Mouse (Mus musculus) erythroblast, embryonic 14.5 days (primary cell): ENCODE results near the gene Hist1h3f. TPM values are rescaled to one million over a fixed set of nuclear protein-coding genes. Genes with fewer than 3 reads are reported as not detected.
"Not testable (repeated sequence)": the region's sequence is repeated elsewhere in the genome, so short reads cannot be mapped to it uniquely, and the experiment has no call there.

Source experiments
- H3K27me3 ChIP-seq: 2 replicates; pipeline ENCODE4 v1.6.1; 2012; ENCODE audit warnings: inconsistent platforms; ENCODE audit not compliant: control insufficient read depth
- H3K36me3 ChIP-seq: 2 replicates; pipeline ENCODE4 v1.6.1; 2012; ENCODE audit warnings: mild to moderate bottlenecking, inconsistent platforms; ENCODE audit not compliant: control insufficient read depth
- H3K4me1 ChIP-seq: 2 replicates; pipeline ENCODE4 v1.6.1; 2012; ENCODE audit warnings: inconsistent platforms; ENCODE audit not compliant: control insufficient read depth
- H3K4me3 ChIP-seq: replicated peaks from 2 replicates; pipeline ENCODE3; 2012; ENCODE audit warnings: moderate library complexity, mild to moderate bottlenecking, inconsistent platforms
- H3K9me3 ChIP-seq: 2 replicates; pipeline ENCODE4 v1.6.1; 2012; ENCODE audit warnings: low read length, inconsistent platforms, mixed read lengths; ENCODE audit not compliant: control insufficient read depth
- GATA1 ChIP-seq: IDR thresholded peaks from 2 replicates; pipeline ENCODE4 v1.6.1; 2012; ENCODE audit warnings: low read length, inconsistent platforms, mixed read lengths
- TAL1 ChIP-seq: IDR thresholded peaks from 3 replicates; pipeline ENCODE4 v1.6.1; 2012; ENCODE audit warnings: low read length, inconsistent platforms, mixed read lengths
- polyA plus RNA-seq: library from polyadenylated mRNA; stranded (reverse); fragments of >175 nt; gene quantifications from 2 replicates; pipeline ENCODE4 v1.2.3, GENCODE M21; 2012

Hist1h3f gene
- polyA plus RNA-seq, 1 experiment: 3.3 TPM

DNA sequence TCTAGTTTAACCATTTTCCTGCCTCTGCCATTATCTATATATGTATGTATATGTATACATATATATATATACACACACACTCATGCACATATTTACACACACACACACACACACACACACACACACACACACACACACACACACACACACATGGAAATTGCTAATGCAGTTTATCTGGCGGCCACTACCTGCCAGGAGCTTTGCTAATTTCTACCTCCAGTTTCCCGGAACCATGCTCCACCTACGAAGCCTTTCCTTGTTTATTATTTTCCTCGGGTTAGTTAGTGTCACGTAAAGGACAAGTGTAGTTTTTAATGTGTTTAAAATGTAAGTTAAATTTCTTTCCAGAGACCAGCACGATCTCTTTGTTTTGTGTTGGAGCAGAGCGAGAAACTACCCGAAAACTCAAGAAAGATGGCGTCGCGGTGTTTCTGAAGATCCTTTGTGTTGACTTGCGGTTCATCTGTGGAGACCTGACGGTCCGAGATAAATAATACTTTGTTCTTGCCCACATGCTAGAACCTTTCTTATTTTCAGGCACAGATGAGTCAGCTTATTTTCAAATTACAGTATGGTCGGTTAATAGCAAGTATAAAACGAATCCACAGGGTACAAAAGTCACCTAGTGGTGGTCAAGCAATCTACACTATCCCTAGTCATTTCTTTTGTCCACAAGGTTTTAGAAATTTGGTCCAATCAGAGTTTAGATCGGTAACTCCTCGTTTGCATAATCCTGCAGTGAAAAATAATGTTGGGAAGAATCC, 19.0 kb downstream of the Hist1h3f start:
- H3K27me3 ChIP-seq: no peaks in the 10 kb centered on the region
- H3K9me3 ChIP-seq: no peaks in the 10 kb centered on the region
- H3K4me1 ChIP-seq: peaks cover 57% of the 10 kb centered on the region
- TF ChIP-seq TAL1: no peak
- peak overlapping the region; percentile 60 for H3K4me3 ChIP-seq
- H3K36me3 ChIP-seq: no peaks in the 10 kb centered on the region

DNA sequence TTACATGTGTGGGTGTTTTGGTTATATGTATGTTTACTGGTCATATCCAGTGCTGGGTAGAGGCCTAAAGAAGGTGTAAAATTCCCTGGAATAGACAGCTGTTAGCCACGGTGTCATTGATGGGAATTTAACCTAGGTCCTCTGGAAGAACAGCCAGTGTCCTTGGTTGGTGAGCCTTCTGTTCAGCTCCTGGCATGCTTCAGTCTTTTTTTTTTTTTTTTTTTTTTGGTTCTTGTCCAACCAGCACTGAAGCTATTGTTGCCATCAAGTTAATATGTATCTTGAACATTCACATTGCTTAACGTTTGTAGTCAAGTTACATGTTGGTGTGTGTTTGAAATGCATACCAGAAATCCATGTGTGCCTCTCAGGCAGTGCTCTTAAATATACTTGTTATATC, 20.6 kb downstream of the Hist1h3f start:
- no peaks in the 10 kb centered on the region for H3K9me3 ChIP-seq
- peaks cover 55% of the 10 kb centered on the region for H3K4me1 ChIP-seq
- TF ChIP-seq GATA1 (no peak), TAL1 (no peak)

DNA sequence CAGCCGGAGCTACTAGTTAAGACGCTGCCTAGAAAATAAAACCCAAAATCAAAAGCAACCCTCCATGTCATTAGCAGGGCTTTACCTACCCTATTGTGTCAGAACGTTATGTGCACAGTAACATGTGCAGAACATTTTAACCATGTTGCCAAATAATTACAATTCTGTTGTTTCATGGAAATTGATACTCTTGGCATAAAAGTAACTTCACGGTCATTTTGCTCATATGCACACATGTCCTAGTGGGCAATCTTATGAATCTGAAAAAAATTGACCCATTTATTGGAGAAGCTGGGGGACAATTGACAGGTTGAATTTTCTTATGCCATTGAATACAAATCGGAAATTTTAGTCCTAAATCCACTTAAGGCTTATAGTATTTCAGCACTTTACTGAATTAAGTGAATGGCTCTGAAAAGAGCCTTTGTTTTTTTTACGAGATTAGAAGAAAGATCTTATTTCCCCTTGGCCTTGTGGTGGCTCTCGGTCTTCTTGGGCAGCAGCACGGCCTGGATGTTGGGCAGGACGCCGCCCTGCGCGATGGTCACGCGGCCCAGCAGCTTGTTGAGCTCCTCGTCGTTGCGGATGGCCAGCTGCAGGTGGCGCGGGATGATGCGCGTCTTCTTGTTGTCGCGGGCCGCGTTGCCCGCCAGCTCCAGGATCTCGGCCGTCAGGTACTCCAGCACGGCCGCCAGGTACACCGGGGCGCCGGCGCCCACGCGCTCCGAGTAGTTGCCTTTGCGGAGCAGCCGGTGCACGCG, 26.6 kb downstream of the Hist1h3f start:
- H3K27me3 ChIP-seq, H3K9me3 ChIP-seq, H3K36me3 ChIP-seq: not testable (repeated sequence)
- Histone ChIP-seq H3K4me1 (peaks cover 43% of the 10 kb centered on the region), H3K4me3 (peak overlapping the region; percentile 68)

More for the DNA sequence above, 20.6 kb downstream of the Hist1h3f start:
- Histone ChIP-seq H3K36me3 (no peaks in the 10 kb centered on the region), H3K4me3 (no peak overlapping the region), H3K27me3 (no peaks in the 10 kb centered on the region)

DNA sequence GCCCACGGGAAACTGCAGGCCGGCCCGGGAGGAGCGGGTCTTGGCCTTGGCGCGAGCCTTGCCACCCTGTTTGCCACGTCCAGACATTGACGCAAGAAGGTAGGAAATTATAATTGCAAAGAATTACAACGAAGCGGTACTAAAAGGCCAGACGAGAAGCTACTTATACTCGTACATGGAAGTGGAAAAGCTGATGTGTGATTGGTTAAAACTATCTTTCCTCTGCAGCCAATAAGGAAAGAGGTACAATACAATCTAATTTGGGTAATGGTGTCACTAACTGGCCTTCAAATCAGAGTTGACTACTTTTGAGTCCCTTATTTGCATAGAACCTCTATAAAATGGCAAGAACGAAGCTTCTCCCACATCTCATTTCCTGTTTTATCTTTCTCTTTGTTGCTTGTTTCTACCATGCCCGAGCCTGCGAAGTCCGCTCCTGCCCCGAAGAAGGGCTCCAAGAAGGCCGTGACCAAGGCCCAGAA, 27.2 kb downstream of the Hist1h3f start, which contains the start of the genes Hist1h2ae and Hist1h2bg:
Gene Hist1h2ae (minus strand): TSS at position 199 of the 482 bp plus-strand sequence.
Gene Hist1h2bg (plus strand): TSS at position 375 of the 482 bp plus-strand sequence.
- Histone ChIP-seq H3K36me3 (no peaks in the 10 kb centered on the region; the same call in 1 of the 2 replicates), H3K27me3 (no peaks in the 10 kb centered on the region), H3K4me1 (peaks cover 38% of the 10 kb centered on the region), H3K4me3 (peak within 1 kb of the TSS; percentile 72), H3K9me3 (no peaks in the 10 kb centered on the region)
- TF ChIP-seq GATA1 (no peak), TAL1 (no peak)

DNA sequence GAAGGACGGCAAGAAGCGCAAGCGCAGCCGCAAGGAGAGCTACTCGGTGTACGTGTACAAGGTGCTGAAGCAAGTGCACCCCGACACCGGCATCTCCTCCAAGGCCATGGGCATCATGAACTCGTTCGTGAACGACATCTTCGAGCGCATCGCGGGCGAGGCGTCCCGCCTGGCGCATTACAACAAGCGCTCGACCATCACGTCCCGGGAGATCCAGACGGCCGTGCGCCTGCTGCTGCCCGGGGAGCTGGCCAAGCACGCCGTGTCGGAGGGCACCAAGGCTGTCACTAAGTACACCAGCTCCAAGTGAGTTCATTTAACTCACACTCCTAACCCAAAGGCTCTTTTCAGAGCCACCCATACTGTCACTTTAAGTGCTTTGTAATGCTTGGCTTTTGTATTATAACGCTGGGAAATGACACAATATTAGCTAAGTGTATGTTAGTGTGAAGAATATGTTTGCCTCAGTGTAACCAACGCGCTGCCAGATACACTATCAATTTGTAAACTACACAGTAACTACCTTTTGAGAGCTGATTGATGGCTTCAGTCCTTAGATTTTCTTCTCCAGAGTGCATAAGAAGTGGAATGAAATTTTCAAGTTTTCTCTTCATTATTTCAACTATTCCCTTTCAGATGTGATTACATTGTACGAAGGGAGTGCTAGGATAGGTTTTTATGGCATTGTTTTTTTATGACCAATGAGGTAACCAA, 27.8 kb downstream of the Hist1h3f start:
- not testable (repeated sequence) for H3K27me3 ChIP-seq, H3K36me3 ChIP-seq, H3K9me3 ChIP-seq
- Histone ChIP-seq H3K4me3 (peak overlapping the region; percentile 72), H3K4me1 (peaks cover 39% of the 10 kb centered on the region)

DNA sequence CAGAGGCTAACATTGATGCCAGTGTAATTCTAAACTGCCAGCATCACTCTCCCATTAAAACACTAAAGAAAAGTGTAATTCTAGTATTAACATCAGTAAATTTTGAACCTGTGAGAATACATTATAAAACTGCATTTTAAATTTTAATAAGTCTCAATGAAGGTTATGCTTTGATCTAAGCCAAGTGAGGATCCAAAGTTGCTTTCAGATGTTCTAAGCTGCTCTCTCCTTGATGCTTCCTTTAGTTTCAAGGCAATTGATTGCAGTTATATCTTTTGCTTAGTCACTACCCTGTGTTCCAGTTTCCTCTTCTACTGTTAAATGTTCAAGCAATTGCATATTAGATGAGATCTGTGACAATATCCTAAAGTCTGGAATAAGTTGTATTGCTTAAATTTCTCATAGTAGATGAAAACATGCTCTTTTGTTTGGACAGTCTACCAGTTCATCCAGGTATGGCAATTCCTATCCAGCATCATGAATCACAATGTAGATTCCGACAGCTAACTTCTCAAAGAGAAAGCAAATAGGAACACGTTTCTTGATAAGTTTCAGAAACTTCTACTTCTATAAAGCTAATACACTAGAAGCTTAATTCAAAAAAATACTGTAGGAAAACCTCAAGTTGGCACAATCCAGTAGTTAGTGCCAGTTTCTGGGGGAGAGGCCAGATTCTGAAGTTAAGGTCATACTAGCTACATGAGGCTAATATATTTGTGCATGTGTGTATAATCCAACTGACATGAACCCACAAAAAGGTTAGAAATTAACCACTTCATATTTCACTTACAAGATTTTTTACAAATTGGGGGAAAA, 28.6 kb downstream of the Hist1h3f start:
- Histone ChIP-seq H3K4me1 (peaks cover 40% of the 10 kb centered on the region), H3K4me3 (peak overlapping the region; percentile 72), H3K27me3 (no peaks in the 10 kb centered on the region), H3K9me3 (no peaks in the 10 kb centered on the region), H3K36me3 (peaks cover 2% of the 10 kb centered on the region)
- TF ChIP-seq TAL1 (no peak), GATA1 (no peak)

DNA sequence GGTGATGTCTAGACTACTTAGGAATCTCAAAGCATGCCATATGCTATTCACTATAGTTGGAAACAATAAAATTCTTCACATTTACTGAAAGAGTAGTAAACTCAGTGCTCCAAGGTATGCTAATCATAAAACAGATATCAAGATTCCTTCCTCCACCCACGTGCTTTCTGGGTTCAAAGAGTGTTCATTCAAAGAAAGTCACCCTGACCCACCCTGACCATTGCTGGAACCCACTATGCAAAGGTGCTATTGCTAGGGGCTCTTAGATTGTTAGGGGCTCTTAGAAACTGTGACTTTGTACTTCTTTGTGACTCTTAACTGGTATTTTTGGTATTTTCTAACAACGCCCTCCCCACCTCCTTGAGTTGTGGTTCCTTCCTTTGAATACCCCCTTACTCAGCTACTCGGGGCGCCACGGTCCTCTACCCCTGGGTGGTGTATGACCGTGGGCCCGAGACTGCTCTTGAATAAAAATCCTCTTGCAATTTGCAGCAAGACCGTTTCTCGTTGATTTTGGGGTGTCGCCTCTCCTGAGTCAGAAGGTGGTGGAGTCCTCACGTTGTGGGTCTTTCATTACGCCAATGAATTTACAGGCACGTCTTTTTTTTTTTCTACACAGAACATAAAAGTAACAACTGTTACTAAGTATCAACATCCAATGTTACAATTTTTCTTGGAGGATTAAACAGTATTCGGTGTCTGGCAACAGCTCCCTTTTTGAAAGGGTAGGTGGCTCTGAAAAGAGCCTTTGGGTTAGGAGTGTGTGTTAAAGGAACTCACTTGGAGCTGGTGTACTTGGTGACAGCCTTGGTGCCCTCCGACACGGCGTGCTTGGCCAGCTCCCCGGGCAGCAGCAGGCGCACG, 29.4 kb downstream of the Hist1h3f start:
- H3K4me3 ChIP-seq: peak overlapping the region; percentile 72
- H3K9me3 ChIP-seq, H3K36me3 ChIP-seq, H3K27me3 ChIP-seq: not testable (repeated sequence)
- H3K4me1 ChIP-seq: peaks cover 39% of the 10 kb centered on the region

DNA sequence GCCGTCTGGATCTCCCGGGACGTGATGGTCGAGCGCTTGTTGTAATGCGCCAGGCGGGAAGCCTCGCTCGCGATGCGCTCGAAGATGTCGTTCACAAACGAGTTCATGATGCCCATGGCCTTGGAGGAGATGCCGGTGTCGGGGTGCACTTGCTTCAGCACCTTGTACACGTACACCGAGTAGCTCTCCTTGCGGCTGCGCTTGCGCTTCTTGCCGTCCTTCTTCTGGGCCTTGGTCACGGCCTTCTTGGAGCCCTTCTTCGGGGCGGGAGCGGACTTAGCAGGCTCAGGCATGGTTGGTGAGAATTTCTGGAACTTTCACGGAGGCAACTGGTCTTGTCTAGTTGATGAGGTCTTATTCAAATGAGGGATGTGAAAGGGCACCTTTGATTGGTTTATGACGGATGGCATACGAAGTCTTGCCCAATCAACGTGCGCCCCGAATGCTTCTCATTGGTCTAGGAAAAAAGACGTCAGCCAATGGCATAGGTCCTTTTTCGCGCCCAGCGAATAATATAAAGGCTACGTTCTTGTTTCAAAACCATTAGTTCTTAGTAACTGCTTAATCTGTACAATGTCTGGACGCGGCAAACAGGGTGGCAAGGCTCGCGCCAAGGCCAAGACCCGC, 30.2 kb downstream of the Hist1h3f start, which contains the start of the genes Hist1h2bf and Hist1h2ad:
Gene Hist1h2bf (minus strand): TSS at position 299 of the 627 bp plus-strand sequence.
Gene Hist1h2ad (plus strand): TSS at position 484 of the 627 bp plus-strand sequence.
- H3K36me3 ChIP-seq, H3K9me3 ChIP-seq, H3K27me3 ChIP-seq: not testable (repeated sequence)
- peak within 1 kb of the TSS; percentile 72 for H3K4me3 ChIP-seq
- H3K4me1 ChIP-seq: peaks cover 39% of the 10 kb centered on the region

DNA sequence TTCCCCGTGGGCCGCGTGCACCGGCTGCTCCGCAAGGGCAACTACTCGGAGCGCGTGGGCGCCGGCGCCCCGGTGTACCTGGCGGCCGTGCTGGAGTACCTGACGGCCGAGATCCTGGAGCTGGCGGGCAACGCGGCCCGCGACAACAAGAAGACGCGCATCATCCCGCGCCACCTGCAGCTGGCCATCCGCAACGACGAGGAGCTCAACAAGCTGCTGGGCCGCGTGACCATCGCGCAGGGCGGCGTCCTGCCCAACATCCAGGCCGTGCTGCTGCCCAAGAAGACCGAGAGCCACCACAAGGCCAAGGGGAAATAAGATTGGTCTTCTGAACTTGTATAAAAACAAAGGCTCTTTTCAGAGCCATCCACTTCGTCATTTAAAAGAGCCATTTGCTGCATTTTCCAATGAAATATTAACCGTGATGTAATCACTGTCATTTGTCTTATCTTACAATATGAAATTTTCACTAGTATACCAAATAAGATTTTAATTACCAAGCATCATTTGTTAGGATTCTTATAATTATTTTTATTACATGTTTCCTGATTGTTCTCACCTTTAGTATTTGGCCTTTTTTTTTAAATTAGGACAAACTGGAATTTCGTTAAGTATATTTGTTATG, 30.8 kb downstream of the Hist1h3f start:
- not testable (repeated sequence) for H3K27me3 ChIP-seq, H3K36me3 ChIP-seq, H3K9me3 ChIP-seq
- peak overlapping the region; percentile 64 for H3K4me3 ChIP-seq
- H3K4me1 ChIP-seq: peaks cover 39% of the 10 kb centered on the region
